11 mouse cellular contexts compared by ENCODE assay signal in the genomic region with DNA sequence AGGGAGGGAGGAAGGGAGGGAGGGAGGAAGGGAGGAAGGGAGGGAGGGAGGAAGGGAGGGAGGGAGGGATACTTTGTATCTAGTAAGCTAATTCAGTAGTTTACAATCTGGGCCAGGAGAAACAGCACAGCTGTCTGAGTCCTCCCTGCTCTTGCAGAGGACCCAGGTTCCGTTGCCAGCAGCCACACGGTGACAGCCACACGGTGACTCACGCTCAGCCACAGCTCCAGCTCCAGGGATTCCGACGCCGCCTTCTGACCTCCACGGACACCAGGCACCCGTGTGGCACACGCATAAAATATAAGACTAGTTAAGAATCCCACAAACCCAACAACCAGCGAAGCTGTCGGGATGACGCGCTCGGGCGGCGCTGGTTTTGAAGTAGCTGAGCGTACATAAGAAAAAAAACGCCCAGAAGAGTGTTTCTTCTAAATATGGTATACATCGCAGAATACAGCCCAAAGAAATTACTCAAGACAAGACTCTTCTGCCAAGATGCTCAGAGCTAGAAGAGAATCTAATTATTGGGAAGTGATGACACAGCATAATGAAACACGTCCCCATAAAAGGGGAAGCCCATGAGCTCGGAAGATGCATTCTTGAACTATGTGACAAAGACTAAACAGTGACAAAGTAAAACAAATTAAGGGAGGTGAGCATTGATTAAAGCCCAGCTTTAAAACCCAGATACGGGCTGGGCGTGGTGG. TPM values are rescaled to one million over a fixed set of nuclear protein-coding genes. Genes with fewer than 3 reads are reported as not detected.
A peak's percentile ranks its signal among the peaks of the same experiment; 100 is the strongest.
DNase-seq lines count a peak whose midpoint lies in the region; ATAC-seq and TF ChIP-seq lines count a peak whose summit lies in the region.
"Had no signal": no experiment of that assay in that cellular context is flagged by ENCODE, and none has a peak within 500 bp of the region (broad histone marks: within the 10 kb centered on the region; RNA-seq: fewer than 3 reads in every experiment).

No protein-coding gene starts in this region.

- DNase-seq in frontal cortex, postnatal 10 days (ENCODE audit: low spot score in 2 of 2): no peak
- DNase-seq in 3134 (ENCODE audit: extremely low read depth, insufficient read length, low spot score): peak; percentile 95
- peak; percentile 48 to 75 for DNase-seq in lung, postnatal 4 days
- no peak for DNase-seq in cerebellum, postnatal 10 days
- no peak for DNase-seq in layer of hippocampus, postnatal 14 days (ENCODE audit: low spot score in 2 of 2)
- DNase-seq: kidney, postnatal 25 days had no signal

- H3K27me3 ChIP-seq in midbrain, embryonic 15.5 days (replicated peaks): no peaks in the 10 kb centered on the region
- H3K27me3 ChIP-seq: midbrain, embryonic 12.5 days had no signal

- no peaks in the 10 kb centered on the region for H3K36me3 ChIP-seq in midbrain, embryonic 15.5 days (replicated peaks)
- H3K36me3 ChIP-seq: midbrain, embryonic 12.5 days had no signal

- no peak for TF ChIP-seq CTCF in cortical plate, adult 2 months (IDR thresholded peaks at IDR 0.05; ENCODE audit: extremely low read depth, insufficient read depth, low read length)

- ATAC-seq in frontal cortex, adult (ENCODE audit: low TSS enrichment): peak; percentile 47; the same call in 1 of the 2 replicates
- no peak for ATAC-seq in midbrain, embryonic 15.5 days (replicated peaks)

- no peak for TF ChIP-seq POLR2A in cortical plate, adult 2 months (IDR thresholded peaks at IDR 0.05; ENCODE audit: extremely low read depth, insufficient read depth, low read length)

- peak overlapping the region; percentile 29; the same call in 1 of the 2 replicates for H3K4me3 ChIP-seq in cortical plate, adult 2 months (ENCODE audit: insufficient read depth, low read length)
- H3K4me3 ChIP-seq in midbrain, embryonic 15.5 days: no peak overlapping the region
- H3K4me3 ChIP-seq: forebrain, embryonic 10.5 days; midbrain, embryonic 12.5 days had no signal

- 88% methylated on average over 24 of the region's 24 CpGs for WGBS in midbrain, embryonic 15.5 days

- no peak overlapping the region for H3K4me2 ChIP-seq in midbrain, embryonic 15.5 days
- H3K4me2 ChIP-seq: midbrain, embryonic 12.5 days had no signal

- H3K9me3 ChIP-seq in midbrain, embryonic 15.5 days: no peaks in the 10 kb centered on the region
- H3K9me3 ChIP-seq: midbrain, embryonic 12.5 days had no signal

- H3K27ac ChIP-seq in cortical plate, adult 2 months (ENCODE audit: insufficient read depth, low read length): no peak overlapping the region
- H3K27ac ChIP-seq in midbrain, embryonic 15.5 days: no peak overlapping the region
- H3K27ac ChIP-seq: forebrain, embryonic 10.5 days; midbrain, embryonic 12.5 days had no signal

- no peaks in the 10 kb centered on the region for H3K4me1 ChIP-seq in cortical plate, adult 2 months (ENCODE audit: control insufficient read depth, insufficient read depth, low read length)
- peaks cover 20% of the 10 kb centered on the region for H3K4me1 ChIP-seq in midbrain, embryonic 15.5 days

- no peak overlapping the region for H3K9ac ChIP-seq in midbrain, embryonic 15.5 days
- H3K9ac ChIP-seq: midbrain, embryonic 12.5 days had no signal

RNA-seq across cellular contexts. Expression of a gene that starts 42.0 kb away (rescaled TPM):
- polyA plus RNA-seq in cortical plate, adult 2 months (2012; rRNA removed): 42.5 and 44.5 TPM in 2 replicates
- 77.3 and 79.9 TPM in 2 replicates for polyA plus RNA-seq in midbrain, embryonic 15.5 days (2015; fragmentation: Nextera tagmentation; extraction: Ambion mirVana)
- total RNA-seq in layer of hippocampus, postnatal 14 days (2021): 10 to 100 TPM; 32.6 to 39.3 TPM

Comparison
In these comparisons a context has a peak if more than half of its experiments do, and no peak if none do; other contexts are left out.
1. DNase-seq: peak in 3134 (single experiment) and lung, postnatal 4 days (2 of 2); none in frontal cortex, postnatal 10 days (0 of 2), cerebellum, postnatal 10 days (0 of 2) and layer of hippocampus, postnatal 14 days (0 of 2).